Mouse (Mus musculus) left cerebral cortex, postnatal 14 days (tissue): ENCODE measurements around the gene Slc36a3. TPM values are rescaled to one million over a fixed set of nuclear protein-coding genes. Genes with fewer than 3 reads are reported as not detected.
A peak's percentile ranks its signal among the peaks of the same experiment; 100 is the strongest.

Source experiments
- DNase-seq, 2 experiments: peaks; one replicate each; pipeline ENCODE4 v3.0.0; 2021 to 2022; ENCODE audit warnings: low spot score in 2 of 2, mixed read lengths in 1 of 2
- intact Hi-C: fragments of 180-260 bp; cut with DNase I; formaldehyde crosslinking; loops from one replicate; pipeline ENCODE4 v1.15.1; 2025
- long read RNA-seq, 2 experiments: library from polyadenylated mRNA; stranded (forward); transcript quantifications; one replicate each; pipeline ENCODE4 v2.0.0; 2021
- total RNA-seq, 2 experiments: library from RNA; stranded (reverse); gene quantifications; 2 replicates each; pipeline ENCODE4 v1.2.3; 2021

Gene Slc36a3
- total RNA-seq = not detected
- long read RNA-seq, experiment 1, partial matches to known transcripts = 0 of 1 reads
- long read RNA-seq, experiment 1, other reads (novel, unspliced or antisense) = 1 of 1 reads
- long read RNA-seq, experiment 2 = 0 reads

DNA sequence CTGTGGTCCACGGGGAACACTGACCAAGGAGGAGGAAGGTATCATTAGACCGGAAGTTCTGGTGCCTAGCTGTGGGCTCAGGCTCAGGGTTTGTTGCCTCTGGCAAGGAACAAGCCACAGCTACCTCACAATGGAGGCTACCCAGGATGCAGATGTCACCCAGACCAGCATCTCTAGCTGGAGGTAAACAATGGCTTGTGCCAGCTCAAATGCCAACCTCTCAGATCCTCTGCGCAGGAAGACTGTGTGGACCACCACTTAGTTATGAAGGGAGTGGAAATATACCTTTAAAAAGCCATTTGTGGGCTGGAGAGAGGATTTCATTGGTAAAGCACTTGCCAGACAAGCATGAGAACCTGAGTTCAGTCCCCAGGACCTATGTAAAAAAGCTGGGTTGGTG lies at the start of gene Slc36a3:
Gene Slc36a3 (minus strand): TSS at position 101 of the 400 bp plus-strand sequence.
- intact Hi-C loops = no loop called here
- no peak for DNase-seq

DNA sequence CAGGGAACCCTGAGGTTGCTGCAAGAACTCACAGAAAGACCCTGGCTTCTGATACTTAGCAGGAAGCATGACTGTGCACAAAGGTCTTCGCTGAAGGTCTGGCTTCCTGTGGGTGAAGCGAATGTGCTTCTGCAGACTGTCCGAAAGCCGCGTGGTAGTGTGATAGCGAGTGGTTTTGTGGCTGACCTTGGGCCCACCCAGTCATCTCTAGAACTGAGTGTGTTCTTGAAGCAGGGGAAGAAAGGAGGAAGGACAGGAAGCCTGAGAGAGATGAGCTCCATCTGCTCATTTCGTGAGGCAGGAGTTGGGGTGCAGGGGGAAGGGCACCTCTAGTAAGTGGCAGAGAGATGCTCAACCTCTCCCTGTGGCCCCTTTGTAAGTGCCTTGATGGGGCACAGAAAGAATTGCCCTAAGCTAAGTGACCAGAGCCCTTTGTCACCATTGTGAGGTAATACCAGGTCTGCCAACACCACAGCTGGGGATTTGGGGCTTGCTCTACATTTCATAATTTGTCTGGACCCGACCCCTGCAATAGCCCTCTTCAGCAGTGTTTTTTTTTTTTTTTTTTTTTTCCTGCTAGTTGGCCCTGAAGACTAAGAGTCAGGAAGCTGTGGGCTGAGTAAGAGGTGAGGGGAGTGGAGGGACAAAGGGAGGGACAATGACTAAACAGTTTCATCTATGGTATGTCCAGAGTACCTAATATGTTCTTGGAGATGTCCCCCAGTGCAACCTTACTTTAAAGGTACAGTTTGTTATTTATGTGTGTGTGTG lies 46.4 kb upstream of the Slc36a3 start:
- intact Hi-C loops = no loop called here
- DNase-seq = no peak

DNA sequence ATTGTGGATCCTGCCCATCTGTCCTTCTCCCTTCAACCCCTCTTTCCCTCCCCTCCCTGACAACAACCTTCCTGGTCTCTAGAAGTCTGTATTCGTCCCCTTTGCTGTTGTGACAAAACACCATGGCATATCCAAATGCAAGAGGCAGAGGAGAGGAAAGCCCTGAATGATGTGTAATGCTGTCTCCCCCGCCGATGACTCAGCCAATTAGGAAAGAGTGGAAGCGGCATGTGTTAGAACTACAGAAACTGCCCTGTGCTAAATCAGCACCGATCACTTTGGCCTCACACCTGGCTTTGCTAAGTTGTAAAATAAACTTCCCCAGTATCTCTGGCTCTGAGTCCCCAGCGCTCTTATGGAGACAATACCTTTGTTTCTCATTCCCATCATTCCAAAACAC lies 45.6 kb upstream of the Slc36a3 start:
- intact Hi-C loops = no loop called here
- no peak for DNase-seq

DNA sequence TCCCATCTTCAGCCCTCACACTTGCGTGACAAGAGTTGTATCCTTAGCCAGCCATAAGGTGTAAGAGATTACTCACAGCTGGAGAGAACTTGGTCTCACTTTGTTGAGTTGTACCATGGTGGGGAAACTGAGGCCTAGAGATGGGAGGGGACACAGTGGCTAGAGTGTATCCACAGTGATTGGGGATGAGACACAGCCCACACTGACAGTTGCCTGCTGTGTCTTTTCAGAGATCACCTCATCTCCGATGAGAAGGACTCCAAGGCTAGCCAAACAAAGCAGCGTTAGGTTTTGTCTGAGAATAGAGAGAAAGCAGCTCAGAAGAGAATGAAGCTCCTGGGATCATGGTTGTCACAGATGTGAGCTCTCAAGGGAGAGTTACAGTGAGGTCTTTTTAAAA lies 38.7 kb upstream of the Slc36a3 start:
- intact Hi-C loops = no loop called here
- no peak for DNase-seq

DNA sequence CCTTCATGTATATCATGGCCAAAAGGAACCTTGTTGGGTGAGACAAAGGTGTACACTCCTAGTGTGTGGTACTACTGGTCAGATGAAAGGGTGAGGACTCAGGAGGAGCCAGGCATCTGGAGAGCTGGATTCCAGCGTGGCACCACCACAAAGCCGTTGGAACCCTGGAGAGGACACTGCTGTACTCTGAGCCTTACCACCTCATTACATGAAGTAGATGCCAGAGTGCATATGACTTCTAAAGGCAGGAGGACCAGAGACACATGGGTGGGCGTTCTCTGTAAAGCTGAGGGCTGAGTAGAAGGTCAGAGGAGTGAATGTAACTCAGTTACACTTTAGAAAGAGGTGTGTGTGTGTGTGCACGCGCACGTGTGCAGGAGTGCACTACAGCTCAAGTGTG lies 36.3 kb upstream of the Slc36a3 start:
- DNase-seq = no peak
- intact Hi-C loops = no loop called here

DNA sequence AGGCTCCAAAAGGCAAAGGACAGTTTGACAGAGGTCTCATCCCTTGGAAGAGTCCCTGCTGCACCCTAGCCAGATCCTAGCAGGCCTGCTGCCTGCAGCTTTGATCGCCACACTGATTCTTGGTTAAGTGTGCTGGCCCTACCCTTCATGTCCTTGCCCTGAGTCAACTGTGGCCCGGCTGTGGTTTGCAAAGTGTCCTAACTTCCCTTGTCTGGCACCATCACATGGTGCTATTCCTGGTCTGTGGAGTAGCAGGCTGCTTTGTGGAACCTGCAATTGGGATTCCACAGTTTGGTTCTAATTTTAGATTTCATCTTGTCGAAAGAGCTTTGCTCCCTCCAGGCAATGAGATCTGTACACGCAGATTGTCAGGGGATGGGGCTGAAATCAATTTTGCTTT lies 35.8 kb upstream of the Slc36a3 start:
- intact Hi-C loops = no loop called here
- DNase-seq = no peak

DNA sequence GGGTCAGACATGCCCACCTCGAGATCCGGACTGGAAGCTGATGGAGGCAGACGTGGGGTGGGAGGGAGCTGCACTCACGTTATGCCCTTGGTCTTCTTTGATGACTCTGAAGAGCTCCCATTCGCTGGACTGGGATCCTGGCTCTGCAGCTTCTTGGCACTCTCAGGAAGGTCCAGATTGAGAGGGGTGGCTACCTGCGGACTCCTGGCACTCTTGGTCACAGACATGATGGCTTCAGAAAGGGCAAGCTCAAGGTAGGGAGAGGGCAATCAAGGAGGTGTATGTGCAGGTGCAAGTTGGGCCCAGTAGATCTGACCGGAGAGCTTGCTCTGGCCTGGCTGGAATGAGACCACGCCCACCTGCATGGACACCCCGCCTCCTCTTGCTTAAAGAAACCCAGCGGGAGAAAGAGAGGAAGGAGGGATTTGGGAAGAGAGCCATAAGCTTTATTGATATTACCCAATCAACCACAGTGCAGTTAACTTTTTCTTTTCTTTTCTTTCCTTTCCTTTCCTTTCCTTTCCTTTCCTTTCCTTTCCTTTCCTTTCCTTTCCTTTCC lies 33.3 kb upstream of the Slc36a3 start, which contains the start of gene Slc36a2:
Gene Slc36a2 (minus strand): TSS at position 345 of the 559 bp plus-strand sequence.
- no peak for DNase-seq
- intact Hi-C loops = no loop called here

DNA sequence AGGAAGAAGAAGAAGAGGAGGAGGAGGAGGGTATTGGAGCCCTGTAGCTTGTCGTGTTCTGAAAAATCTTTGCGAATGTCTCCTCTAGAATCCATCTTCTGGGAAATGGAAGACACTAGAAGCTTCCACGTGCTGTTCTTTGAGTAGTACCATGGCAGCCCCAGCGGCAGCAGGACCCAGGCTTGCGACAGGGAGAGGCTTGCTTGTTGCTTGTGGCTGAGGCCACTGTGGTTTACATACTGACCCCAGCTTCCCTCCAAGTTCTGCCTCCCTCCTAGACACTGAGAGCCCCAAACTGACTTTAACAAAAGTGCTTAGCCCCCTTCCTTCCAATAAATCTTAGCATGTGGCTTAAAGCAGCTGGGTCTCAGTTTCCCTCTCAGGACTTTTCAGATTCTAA lies 32.7 kb upstream of the Slc36a3 start:
- no peak for DNase-seq
- intact Hi-C loops = no loop called here

DNA sequence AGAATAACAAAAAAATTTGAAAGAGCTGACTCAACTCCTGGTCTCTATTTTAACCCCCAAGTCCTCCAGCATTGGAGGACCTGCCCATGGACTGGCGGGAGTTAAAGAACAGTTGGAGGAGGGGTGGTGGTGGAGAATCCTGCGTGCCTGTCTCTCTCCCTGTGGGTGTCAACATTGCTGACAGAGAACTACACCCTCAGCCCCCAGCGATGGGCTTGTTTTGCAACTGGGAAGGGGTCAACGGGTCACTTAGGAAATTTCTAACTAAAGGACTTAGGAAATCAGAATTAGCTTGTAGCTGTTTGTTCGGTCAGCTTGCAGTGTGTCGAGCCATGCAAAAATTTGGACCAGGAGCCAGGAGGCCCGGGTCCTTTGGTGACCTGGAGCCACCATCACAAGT lies 31.6 kb upstream of the Slc36a3 start:
- no peak for DNase-seq
- intact Hi-C loops = no loop called here

DNA sequence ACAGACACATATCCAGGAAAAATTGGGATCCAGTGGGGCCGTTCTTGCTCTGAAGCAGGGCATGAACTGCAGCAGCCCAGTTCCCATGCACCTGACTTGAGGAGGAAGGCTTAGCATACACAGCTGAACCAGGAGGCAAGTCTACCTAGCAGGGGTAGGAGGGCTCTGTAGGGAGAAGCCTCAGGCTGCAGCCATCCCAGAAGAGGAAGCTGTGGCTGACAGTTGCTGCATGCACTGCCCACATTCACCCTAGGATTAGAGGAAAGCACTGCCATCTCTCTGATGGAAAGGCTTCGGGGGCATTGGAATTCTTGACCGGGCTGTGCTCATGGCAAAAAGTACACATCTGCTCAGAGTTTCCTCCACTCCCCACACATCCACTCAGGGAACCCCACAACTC lies 28.3 kb upstream of the Slc36a3 start:
- intact Hi-C loops = no loop called here
- DNase-seq = no peak

DNA sequence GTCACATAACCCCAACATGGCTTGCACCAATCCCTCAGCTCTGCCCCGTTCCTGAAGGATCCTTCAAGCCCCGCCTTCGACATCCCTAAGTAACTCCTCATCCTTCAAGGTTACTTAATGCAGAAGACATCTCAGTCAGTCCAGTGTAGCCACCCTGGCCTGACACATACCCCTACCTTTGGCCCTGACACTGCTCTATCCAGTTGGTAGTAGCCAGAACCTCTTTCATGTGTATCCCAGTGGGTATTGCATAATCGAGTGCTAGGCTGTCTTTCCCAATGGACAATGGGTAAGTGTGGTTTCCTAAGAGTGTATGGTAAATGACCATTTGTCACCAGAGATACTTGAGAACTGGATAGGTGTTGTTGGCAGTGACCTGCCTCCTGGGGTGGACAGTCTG lies 27.3 kb upstream of the Slc36a3 start:
- no peak for DNase-seq

DNA sequence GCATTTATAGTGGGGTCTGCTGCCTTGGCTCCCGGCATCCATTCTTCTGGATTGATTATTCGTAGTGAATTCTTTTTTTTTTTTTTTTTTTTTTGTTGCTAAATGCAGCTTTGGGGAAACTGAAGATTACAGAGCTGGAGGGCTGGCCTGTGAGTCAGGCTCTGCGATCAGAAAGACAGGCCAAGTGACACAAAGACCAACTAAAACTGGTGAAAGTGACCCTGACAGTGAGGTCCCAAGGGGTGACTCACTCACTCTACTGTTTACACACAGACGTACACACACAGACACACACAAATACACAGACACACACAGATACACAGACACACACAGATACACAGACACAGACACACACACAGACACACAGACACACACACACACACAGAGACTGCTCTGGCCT lies 19.0 kb upstream of the Slc36a3 start:
- intact Hi-C loops = no loop called here

More for the DNA sequence above, 27.3 kb upstream of the Slc36a3 start:
- intact Hi-C loops = no loop called here

DNA sequence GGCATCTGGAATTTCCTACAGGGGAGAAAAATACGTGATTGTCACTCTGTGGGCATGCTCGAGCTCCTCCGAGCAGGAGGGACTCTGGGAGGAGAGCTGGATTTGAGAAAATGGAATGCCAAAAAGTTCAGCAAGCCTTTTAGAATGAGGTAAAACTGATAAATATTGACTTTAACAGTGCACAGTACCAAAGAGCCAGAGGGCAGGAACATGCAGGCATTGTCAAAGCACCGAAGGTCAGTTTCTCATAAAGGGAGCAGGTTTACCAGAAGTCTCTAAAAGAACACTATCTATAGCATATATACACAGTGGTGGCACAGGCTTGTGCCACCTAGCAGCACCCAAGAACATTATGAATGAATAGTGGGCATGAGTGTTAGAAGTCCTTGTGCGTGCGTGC lies 17.4 kb upstream of the Slc36a3 start:
- intact Hi-C loops = no loop called here
- DNase-seq = no peak

More for the DNA sequence above, 19.0 kb upstream of the Slc36a3 start:
- DNase-seq = no peak

DNA sequence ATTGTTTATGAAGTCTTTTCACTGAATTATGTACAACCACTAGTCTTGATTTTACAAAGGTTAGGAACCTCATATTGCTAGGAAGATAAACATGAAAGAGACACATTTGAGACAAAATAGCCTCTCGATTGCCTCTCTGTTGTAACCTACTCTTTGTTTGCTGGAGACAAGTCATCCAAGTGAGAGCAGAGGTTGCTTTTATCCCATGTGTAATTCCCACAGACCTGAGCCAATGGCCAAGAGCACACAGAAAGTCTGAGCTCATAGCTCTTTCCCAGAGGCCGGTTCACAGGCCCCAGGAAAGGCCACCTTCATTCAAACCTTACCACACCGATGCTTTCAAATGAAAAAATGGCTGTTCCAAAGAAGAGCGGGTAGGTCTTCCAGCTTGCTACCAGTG lies 17.0 kb upstream of the Slc36a3 start:
- DNase-seq = no peak
- intact Hi-C loops = no loop called here

DNA sequence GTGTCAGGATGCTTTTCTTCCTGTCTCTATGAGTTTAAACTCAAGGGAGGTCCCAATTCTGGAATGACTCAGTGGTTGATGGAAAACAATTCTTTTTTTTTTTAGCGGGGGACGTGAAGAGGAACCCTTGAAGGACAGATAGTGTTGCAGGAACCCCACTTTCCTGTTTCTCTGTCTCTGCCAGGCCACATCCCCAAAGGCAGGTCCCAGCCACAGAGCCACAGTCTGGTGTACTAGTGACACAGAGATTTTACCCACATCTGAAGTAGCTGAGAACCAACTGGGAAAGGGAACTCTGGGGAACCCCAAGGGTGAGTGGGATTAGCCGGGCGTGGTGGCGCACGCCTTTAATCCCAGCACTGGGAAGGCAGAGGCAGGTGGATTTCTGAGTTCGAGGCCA lies 14.2 kb upstream of the Slc36a3 start:
- intact Hi-C loops = no loop called here
- no peak for DNase-seq

DNA sequence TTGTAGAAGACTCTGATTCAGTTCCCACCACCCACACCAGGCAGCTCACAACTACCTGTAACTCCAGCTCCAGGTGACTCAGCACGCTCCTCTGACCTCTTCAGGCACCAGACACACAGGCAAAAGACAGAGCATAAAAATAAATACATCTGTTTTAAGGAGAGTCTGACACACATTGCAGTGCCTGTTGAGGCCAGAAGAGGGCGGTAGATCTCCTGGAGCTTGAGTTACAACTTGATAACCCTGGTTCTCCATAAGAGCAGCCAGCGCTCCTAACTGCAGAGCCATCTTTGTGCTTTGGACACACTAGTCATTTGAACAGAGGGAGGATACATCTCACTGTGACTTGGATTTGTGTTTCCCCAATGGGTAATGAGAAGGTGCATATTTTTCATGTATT lies 13.2 kb upstream of the Slc36a3 start:
- DNase-seq = peak; percentile 52 to 67
- intact Hi-C loops = loop anchor here (5.0 kb wide), 1 partner anchor 223 kb away; no protein-coding TSS in a partner anchor

DNA sequence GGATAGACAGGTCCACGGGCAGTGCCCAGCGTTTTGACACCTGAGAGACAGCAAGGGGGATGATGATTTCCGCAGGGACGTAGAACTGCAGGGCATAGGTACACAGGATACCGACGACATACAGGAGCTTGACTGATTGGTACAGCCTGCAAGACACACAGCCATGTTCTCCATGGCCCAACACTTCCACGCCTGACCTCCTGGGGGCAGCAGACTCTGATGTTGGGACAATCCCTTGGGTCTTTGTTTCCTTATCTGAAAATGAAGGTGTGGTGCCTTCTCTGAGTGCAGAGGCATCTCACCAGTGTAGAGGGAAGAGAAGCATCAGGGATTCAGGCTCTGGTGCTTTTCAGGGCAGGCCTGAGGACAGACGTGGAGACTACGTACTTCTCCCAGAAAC lies 11.2 kb upstream of the Slc36a3 start:
- intact Hi-C loops = loop anchor here (5.0 kb wide), 1 partner anchor 225 kb away; no protein-coding TSS in a partner anchor
- DNase-seq = peak; percentile 62 to 74

DNA sequence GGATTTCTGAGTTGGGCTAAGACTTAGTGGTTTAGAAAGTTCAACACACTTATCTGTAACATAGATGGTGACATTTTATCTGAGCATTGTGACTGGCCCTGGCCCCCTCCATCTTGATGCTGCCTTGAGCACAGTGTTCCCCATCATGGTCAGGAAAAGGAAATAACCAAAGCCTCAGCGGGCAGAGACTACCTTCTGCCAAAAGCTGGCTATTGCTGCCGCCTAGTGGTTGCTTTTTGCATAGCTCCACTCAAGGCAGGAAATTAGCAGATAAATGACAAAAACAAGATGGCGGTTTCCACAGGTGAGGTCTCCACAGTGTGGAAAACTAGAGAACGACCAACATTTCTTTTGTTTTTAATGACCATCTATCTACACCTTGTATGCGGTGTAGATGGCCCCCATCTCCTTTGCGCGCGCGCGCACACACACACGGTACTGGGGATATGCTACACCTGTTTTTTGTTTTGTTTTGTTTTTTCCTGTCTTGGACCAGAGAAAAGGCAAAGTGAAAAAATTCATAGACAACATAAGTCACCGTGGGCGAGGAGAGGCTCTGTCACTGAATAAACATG lies 7.4 kb upstream of the Slc36a3 start:
- intact Hi-C loops = loop anchor here (1.0 to 5.0 kb wide), 3 partner anchors 72 to 162 kb away; no protein-coding TSS in a partner anchor
- DNase-seq = peak; percentile 89

DNA sequence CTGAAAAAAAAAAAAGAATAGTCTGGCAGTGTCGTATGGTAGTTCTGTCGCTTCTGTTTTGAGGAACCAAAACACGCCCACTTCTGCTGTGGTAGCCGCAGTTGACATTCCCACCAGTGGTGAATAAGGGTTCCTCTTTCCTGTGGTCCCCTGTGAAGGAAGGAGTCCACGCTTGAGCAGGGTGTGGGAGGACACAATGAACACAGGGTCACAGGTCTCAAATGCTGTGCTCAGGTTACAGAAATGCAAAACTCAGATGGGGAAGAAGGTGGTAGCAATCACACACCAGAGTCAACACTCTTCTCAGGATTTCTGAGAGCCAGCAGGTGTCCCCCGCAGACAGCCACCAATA lies 3.5 kb upstream of the Slc36a3 start:
- intact Hi-C loops = loop anchor here (5.0 kb wide), 2 partner anchors 118 to 158 kb away; no protein-coding TSS in a partner anchor
- DNase-seq = no peak

DNA sequence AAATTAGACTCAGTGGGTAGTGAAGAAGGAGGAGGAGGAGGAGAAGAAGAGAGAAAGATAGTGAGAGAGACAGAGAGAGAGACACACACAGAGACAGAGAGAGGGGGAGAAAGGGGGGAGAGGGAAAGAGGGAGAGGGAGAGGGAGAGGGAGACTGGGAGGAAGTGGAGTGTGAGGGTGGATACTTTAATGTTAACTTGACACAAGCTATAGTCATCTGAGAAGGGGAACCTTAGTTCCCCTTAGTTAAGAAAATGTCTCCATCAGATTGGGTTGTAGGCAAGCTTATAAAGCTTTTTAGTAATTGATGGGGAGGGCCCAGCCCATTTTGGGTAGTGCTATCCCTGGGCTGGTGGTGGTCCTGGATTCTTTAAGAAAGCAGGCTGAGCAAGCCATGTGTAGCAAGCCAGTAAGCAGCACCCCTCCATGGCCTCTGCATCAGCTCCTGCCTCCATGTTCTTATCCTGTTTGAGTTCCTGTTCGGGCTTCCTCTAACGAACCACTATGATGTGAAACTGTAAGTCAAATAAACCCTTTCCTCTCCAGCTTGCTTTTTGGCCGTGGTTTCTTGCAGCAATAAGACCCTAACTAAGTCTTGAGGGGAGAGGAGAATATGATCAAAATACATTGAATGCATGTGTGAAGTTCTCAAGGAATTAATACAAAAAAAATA lies 3.0 kb upstream of the Slc36a3 start:
- intact Hi-C loops = loop anchor here (5.0 kb wide), 2 partner anchors 117 to 157 kb away; no protein-coding TSS in a partner anchor

More for the DNA sequence above, 3.0 kb upstream of the Slc36a3 start:
- DNase-seq = no peak
